Comparison of ENCODE assay signal across 7 mouse cellular contexts in the genomic region with DNA sequence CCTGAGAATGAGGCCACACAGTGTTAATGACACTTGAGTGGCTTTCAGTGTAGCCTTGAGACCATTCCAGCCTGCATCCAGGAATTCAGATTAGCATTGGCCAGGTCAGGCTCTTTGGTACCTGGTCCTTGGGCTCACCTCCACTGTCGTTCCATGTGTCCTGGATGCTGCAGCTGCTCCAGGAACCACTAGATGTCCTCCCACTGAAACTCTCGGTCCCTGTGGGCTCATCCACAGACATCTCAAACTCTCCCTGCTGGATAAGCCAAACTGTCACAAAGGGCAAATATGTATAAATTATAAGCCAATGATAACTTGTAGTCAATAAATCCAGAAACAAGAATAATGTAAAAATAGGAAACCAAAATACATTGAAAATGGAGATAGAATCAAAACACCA.
DNase-seq lines count a peak whose midpoint lies in the region; ATAC-seq and TF ChIP-seq lines count a peak whose summit lies in the region.
"Not testable (repeated sequence)": the region's sequence is repeated elsewhere in the genome, so short reads cannot be mapped to it uniquely, and the experiment has no call there.

No protein-coding gene starts in this region.

- H3K27ac ChIP-seq in heart, adult 2 months; left cerebral cortex, adult 2 months; lung, embryonic 14.5 days (ENCODE audit: low read depth): not testable (repeated sequence)

- not testable (repeated sequence) for H3K4me1 ChIP-seq in E14TG2a.4 (replicated peaks; ENCODE audit: low read depth, low read length); heart, adult 2 months (ENCODE audit: control insufficient read depth, insufficient read depth, low read length); lung, embryonic 14.5 days (ENCODE audit: insufficient read depth)

- H3K27me3 ChIP-seq in E14TG2a.4 (ENCODE audit: insufficient read depth, low read length); heart, adult 2 months (ENCODE audit: control insufficient read depth, insufficient read depth, low read length); lung, embryonic 14.5 days (ENCODE audit: insufficient read depth, low read length): not testable (repeated sequence)

- not testable (repeated sequence) for H3K9me3 ChIP-seq in E14TG2a.4 (ENCODE audit: low read length); lung, embryonic 14.5 days (ENCODE audit: low read depth, low read length)

- H3K36me3 ChIP-seq in E14TG2a.4 (ENCODE audit: insufficient read depth, low read length); heart, adult 2 months (ENCODE audit: control insufficient read depth, insufficient read depth, low read length); lung, embryonic 14.5 days (ENCODE audit: insufficient read depth): not testable (repeated sequence)

- H3K79me2 ChIP-seq in heart, adult 2 months (replicated peaks; ENCODE audit: control insufficient read depth, insufficient read depth, low read length): not testable (repeated sequence)

- not testable (repeated sequence) for TF ChIP-seq POLR2A in heart, adult 2 months (IDR thresholded peaks at IDR 0.05; ENCODE audit: insufficient read depth, low read depth, low read length)

- TF ChIP-seq EP300 in heart, adult 2 months (IDR thresholded peaks at IDR 0.05; ENCODE audit: insufficient read depth, low read depth, low read length): not testable (repeated sequence)

- 32% methylated on average over 2 of the region's 2 CpGs for WGBS in heart, adult 2 months
- 6% methylated on average over 2 of the region's 2 CpGs for WGBS in lung, embryonic 14.5 days

- ATAC-seq in lung, embryonic 14.5 days (ENCODE audit: insufficient read depth): not testable (repeated sequence)

- not testable (repeated sequence) for H3K9ac ChIP-seq in heart, adult 2 months (ENCODE audit: low read depth, low read length); lung, embryonic 14.5 days

- peak; percentile 45 for DNase-seq in brain, adult 2 months (ENCODE audit: low read depth, low spot score)
- peak; percentile 13 for DNase-seq in embryo, embryonic 10.5 days (ENCODE audit: low spot score)
- not testable (repeated sequence) for DNase-seq in heart, adult 2 months; left cerebral cortex, adult 2 months (ENCODE audit: extremely low spot score in 1 of 2, low spot score in 2 of 2); lung, embryonic 14.5 days
- peak; percentile 11 for DNase-seq in kidney, adult 9 months

- TF ChIP-seq CTCF in E14TG2a.4 (conservative IDR thresholded peaks at IDR 0.05; ENCODE audit: low read length): peak; percentile 21; the same call in 1 of the 2 replicates
- TF ChIP-seq CTCF in heart, adult 2 months (IDR thresholded peaks at IDR 0.05): peak; percentile 41
- TF ChIP-seq CTCF in left cerebral cortex, adult 2 months (IDR thresholded peaks at IDR 0.05): peak; percentile 55
- peak; percentile 50 for TF ChIP-seq CTCF in lung, embryonic 14.5 days (IDR thresholded peaks at IDR 0.05; ENCODE audit: low read depth)

- not testable (repeated sequence) for H3K4me3 ChIP-seq in E14TG2a.4 (replicated peaks; ENCODE audit: low read length); heart, adult 2 months; left cerebral cortex, adult 2 months; lung, embryonic 14.5 days (ENCODE audit: low read depth, low read length)

- intact Hi-C loops in heart, adult 2 months (cut with DNase I); left cerebral cortex, adult 2 months (cut with DNase I): not testable (repeated sequence)

- H3K4me2 ChIP-seq in lung, embryonic 14.5 days: not testable (repeated sequence)
